Mouse (Mus musculus): ENCODE results near the gene Fnbp1l. TPM values are rescaled to one million over a fixed set of nuclear protein-coding genes. Genes with fewer than 3 reads are reported as not detected.

Gene Fnbp1l
- total and polyA plus RNA-seq, 3 experiments = 1.4 to 22.0 (median 16.3) TPM

- DNase-seq = no peak
These were observed 126.5 kb downstream of the Fnbp1l start for GRCm38 (mm10) chr3:122492872-122493615.

- DNase-seq = no peak
These were observed 127.5 kb downstream of the Fnbp1l start for GRCm38 (mm10) chr3:122492006-122492405.

- DNase-seq = no peak
These were observed 128.9 kb downstream of the Fnbp1l start for GRCm38 (mm10) chr3:122490574-122490973.

Small RNAs within 50 kb of the gene (microRNA-seq; reads per million reads assigned to microRNA genes)
- 0 reads per million in 2 experiments for gene Mir7657

Other genes with a start within 250 kb of the Fnbp1l start
- gene Pde5a, start 109.2 kb upstream of the Fnbp1l start, total RNA-seq (2021) = 10 to 100 TPM; 46.5 to 48.8 TPM
- 4.6 and 7.3 TPM in 2 replicates for gene Pde5a, start 109.2 kb upstream of the Fnbp1l start, polyA plus RNA-seq (2012; rRNA removed)